In the genomic region with DNA sequence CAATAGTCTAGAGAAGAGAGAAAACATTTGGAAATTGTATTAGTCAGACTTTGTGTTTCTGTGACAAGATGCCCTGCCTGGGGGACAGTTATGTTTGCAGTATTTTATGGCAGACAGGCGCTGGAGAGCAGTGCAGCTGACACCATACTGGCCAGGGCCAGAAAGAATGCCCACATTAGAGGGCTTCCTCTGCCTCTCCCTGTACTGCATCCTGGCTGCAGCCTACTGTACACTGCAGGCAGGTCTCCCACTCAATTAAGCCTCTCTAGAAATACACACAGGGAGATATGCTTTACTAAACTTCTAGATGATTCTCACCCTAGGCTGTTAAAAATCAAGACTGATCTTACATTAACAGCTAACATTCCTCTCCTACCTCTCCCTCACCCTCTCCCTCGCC, we compare ENCODE assay signal across 19 mouse cellular contexts. TPM values are rescaled to one million over a fixed set of nuclear protein-coding genes. Genes with fewer than 3 reads are reported as not detected.
DNase-seq lines count a peak whose midpoint lies in the region; ATAC-seq and TF ChIP-seq lines count a peak whose summit lies in the region.
"Had no signal": no experiment of that assay in that cellular context is flagged by ENCODE, and none has a peak within 500 bp of the region (broad histone marks: within the 10 kb centered on the region; RNA-seq: fewer than 3 reads in every experiment).

No protein-coding gene starts in this region.

- no peak for DNase-seq in forebrain, embryonic 14.5 days (ENCODE audit: low spot score)
- no peak for DNase-seq in hindbrain, embryonic 10.5 days (ENCODE audit: low spot score)
- DNase-seq in kidney, adult 2 months, result no peak
- DNase-seq: adrenal gland, adult 8-10 months; adrenal gland, postnatal 36 days; B cell, adult 2 months; cerebellum, adult 2 months; cerebellum, postnatal 14 days; gastrocnemius, postnatal 14 days had no signal

- no peaks in the 10 kb centered on the region for H3K36me3 ChIP-seq in forebrain, embryonic 13.5 days (ENCODE audit: poor library complexity, severe bottlenecking)
- no peaks in the 10 kb centered on the region for H3K36me3 ChIP-seq in forebrain, embryonic 14.5 days (ENCODE audit: control insufficient read depth, insufficient read depth, low read length)
- H3K36me3 ChIP-seq in hindbrain, embryonic 15.5 days, result no peaks in the 10 kb centered on the region
- no peaks in the 10 kb centered on the region for H3K36me3 ChIP-seq in hindbrain, embryonic 10.5 days
- H3K36me3 ChIP-seq in kidney, embryonic 16.5 days (ENCODE audit: insufficient read depth, low read length), result no peaks in the 10 kb centered on the region
- no peaks in the 10 kb centered on the region for H3K36me3 ChIP-seq in kidney, adult 2 months (ENCODE audit: control insufficient read depth, insufficient read depth, low read length)
- H3K36me3 ChIP-seq in neural tube, embryonic 13.5 days, result no peaks in the 10 kb centered on the region
- no peaks in the 10 kb centered on the region for H3K36me3 ChIP-seq in neural tube, embryonic 15.5 days
- H3K36me3 ChIP-seq: embryonic facial prominence, embryonic 12.5 days; G1E; heart, embryonic 12.5 days; hindbrain, embryonic 13.5 days had no signal

- WGBS in forebrain, embryonic 13.5 days, result 92% methylated on average over 2 of the region's 2 CpGs
- WGBS in forebrain, embryonic 14.5 days, result 94% methylated on average over 2 of the region's 2 CpGs
- WGBS in hindbrain, embryonic 15.5 days, result 77% methylated on average over 2 of the region's 2 CpGs
- 83% methylated on average over 2 of the region's 2 CpGs for WGBS in hindbrain, embryonic 10.5 days
- 56% methylated on average over 2 of the region's 2 CpGs for WGBS in kidney, embryonic 16.5 days
- 73% methylated on average over 2 of the region's 2 CpGs for WGBS in kidney, adult 2 months
- WGBS in neural tube, embryonic 13.5 days, result 59% methylated on average over 2 of the region's 2 CpGs
- 64% methylated on average over 2 of the region's 2 CpGs for WGBS in neural tube, embryonic 15.5 days

- no peaks in the 10 kb centered on the region for H3K9me3 ChIP-seq in forebrain, embryonic 13.5 days (replicated peaks)
- no peaks in the 10 kb centered on the region for H3K9me3 ChIP-seq in forebrain, embryonic 14.5 days (replicated peaks; ENCODE audit: control insufficient read depth, low read length)
- H3K9me3 ChIP-seq in hindbrain, embryonic 15.5 days, result no peaks in the 10 kb centered on the region
- no peaks in the 10 kb centered on the region for H3K9me3 ChIP-seq in hindbrain, embryonic 10.5 days
- H3K9me3 ChIP-seq in kidney, embryonic 16.5 days (ENCODE audit: low read length), result no peaks in the 10 kb centered on the region
- no peaks in the 10 kb centered on the region for H3K9me3 ChIP-seq in neural tube, embryonic 13.5 days
- no peaks in the 10 kb centered on the region for H3K9me3 ChIP-seq in neural tube, embryonic 15.5 days (replicated peaks)
- H3K9me3 ChIP-seq: embryonic facial prominence, embryonic 12.5 days; heart, embryonic 12.5 days; hindbrain, embryonic 13.5 days had no signal

- TF ChIP-seq CTCF in kidney, adult 2 months (conservative IDR thresholded peaks at IDR 0.05; ENCODE audit: insufficient read depth, insufficient read length, low read depth, low read length), result no peak

- H3K9ac ChIP-seq in forebrain, embryonic 13.5 days, result no peak overlapping the region
- H3K9ac ChIP-seq in forebrain, embryonic 14.5 days (ENCODE audit: low read length), result no peak overlapping the region
- no peak overlapping the region for H3K9ac ChIP-seq in hindbrain, embryonic 15.5 days
- no peak overlapping the region for H3K9ac ChIP-seq in kidney, embryonic 16.5 days (replicated peaks; ENCODE audit: low read length)
- no peak overlapping the region; the same call in 1 of the 2 replicates for H3K9ac ChIP-seq in neural tube, embryonic 13.5 days
- H3K9ac ChIP-seq in neural tube, embryonic 15.5 days (replicated peaks), result no peak overlapping the region
- H3K9ac ChIP-seq: embryonic facial prominence, embryonic 12.5 days; heart, embryonic 12.5 days; hindbrain, embryonic 13.5 days had no signal

- TF ChIP-seq POLR2A in kidney, adult 2 months (IDR thresholded peaks at IDR 0.05; ENCODE audit: low read depth, low read length), result no peak

- H3K27me3 ChIP-seq in forebrain, embryonic 13.5 days, result no peaks in the 10 kb centered on the region
- no peaks in the 10 kb centered on the region for H3K27me3 ChIP-seq in forebrain, embryonic 14.5 days (replicated peaks; ENCODE audit: control insufficient read depth, insufficient read depth, low read length)
- no peaks in the 10 kb centered on the region for H3K27me3 ChIP-seq in hindbrain, embryonic 15.5 days
- H3K27me3 ChIP-seq in hindbrain, embryonic 10.5 days (ENCODE audit: insufficient read depth, poor library complexity, severe bottlenecking), result no peaks in the 10 kb centered on the region
- H3K27me3 ChIP-seq in kidney, embryonic 16.5 days (ENCODE audit: insufficient read depth, low read length), result no peaks in the 10 kb centered on the region
- H3K27me3 ChIP-seq in kidney, adult 2 months (replicated peaks; ENCODE audit: control insufficient read depth, insufficient read depth, low read length), result no peaks in the 10 kb centered on the region
- no peaks in the 10 kb centered on the region for H3K27me3 ChIP-seq in neural tube, embryonic 13.5 days
- H3K27me3 ChIP-seq in neural tube, embryonic 15.5 days (replicated peaks), result no peaks in the 10 kb centered on the region
- H3K27me3 ChIP-seq: embryonic facial prominence, embryonic 12.5 days; heart, embryonic 12.5 days; hindbrain, embryonic 13.5 days had no signal

- peak; percentile 39; the same call in 1 of the 2 replicates for ATAC-seq in forebrain, embryonic 13.5 days
- ATAC-seq in forebrain, embryonic 14.5 days, result no peak
- peak; percentile 61; the same call in 1 of the 2 replicates for ATAC-seq in hindbrain, embryonic 15.5 days (ENCODE audit: low FRiP score, low read depth)
- ATAC-seq in kidney, embryonic 16.5 days (ENCODE audit: low FRiP score, low TSS enrichment), result peak; percentile 60; the same call in 1 of the 2 replicates
- ATAC-seq in neural tube, embryonic 13.5 days (ENCODE audit: low read depth), result peak; percentile 63; the same call in 1 of the 2 replicates
- no peak for ATAC-seq in neural tube, embryonic 15.5 days (ENCODE audit: low FRiP score)
- ATAC-seq: CD4-positive, CD25-positive, alpha-beta regulatory T cell, adult 4 months had no signal

- H3K4me1 ChIP-seq in forebrain, embryonic 13.5 days, result peaks cover 5% of the 10 kb centered on the region; the same call in 1 of the 2 replicates
- H3K4me1 ChIP-seq in forebrain, embryonic 14.5 days (ENCODE audit: control insufficient read depth, insufficient read depth, low read length), result no peaks in the 10 kb centered on the region
- H3K4me1 ChIP-seq in hindbrain, embryonic 15.5 days (replicated peaks), result peaks cover 15% of the 10 kb centered on the region
- H3K4me1 ChIP-seq in hindbrain, embryonic 10.5 days (replicated peaks), result peaks cover 13% of the 10 kb centered on the region
- H3K4me1 ChIP-seq in kidney, embryonic 16.5 days (ENCODE audit: insufficient read depth, low read length), result peaks cover 11% of the 10 kb centered on the region
- no peaks in the 10 kb centered on the region; the same call in 1 of the 2 replicates for H3K4me1 ChIP-seq in kidney, adult 2 months (ENCODE audit: control insufficient read depth, insufficient read depth, low read length)
- H3K4me1 ChIP-seq in neural tube, embryonic 13.5 days (replicated peaks), result peaks cover 20% of the 10 kb centered on the region
- peaks cover 14% of the 10 kb centered on the region for H3K4me1 ChIP-seq in neural tube, embryonic 15.5 days

- H3K4me2 ChIP-seq in forebrain, embryonic 13.5 days, result no peak overlapping the region
- H3K4me2 ChIP-seq in forebrain, embryonic 14.5 days (ENCODE audit: low read length), result no peak overlapping the region
- H3K4me2 ChIP-seq in hindbrain, embryonic 15.5 days, result no peak overlapping the region
- no peak overlapping the region for H3K4me2 ChIP-seq in kidney, embryonic 16.5 days (replicated peaks; ENCODE audit: low read depth, low read length)
- H3K4me2 ChIP-seq in neural tube, embryonic 13.5 days, result no peak overlapping the region
- H3K4me2 ChIP-seq in neural tube, embryonic 15.5 days, result no peak overlapping the region
- H3K4me2 ChIP-seq: embryonic facial prominence, embryonic 12.5 days; heart, embryonic 12.5 days; hindbrain, embryonic 13.5 days had no signal

- H3K4me3 ChIP-seq in forebrain, embryonic 13.5 days, result no peak overlapping the region
- H3K4me3 ChIP-seq in forebrain, embryonic 14.5 days (ENCODE audit: low read depth, low read length), result no peak overlapping the region
- H3K4me3 ChIP-seq in hindbrain, embryonic 15.5 days, result no peak overlapping the region
- no peak overlapping the region for H3K4me3 ChIP-seq in hindbrain, embryonic 10.5 days
- no peak overlapping the region for H3K4me3 ChIP-seq in kidney, embryonic 16.5 days (ENCODE audit: low read length)
- no peak overlapping the region for H3K4me3 ChIP-seq in kidney, adult 2 months (ENCODE audit: insufficient read depth, low read depth, low read length)
- H3K4me3 ChIP-seq in neural tube, embryonic 13.5 days, result no peak overlapping the region
- H3K4me3 ChIP-seq in neural tube, embryonic 15.5 days (replicated peaks), result no peak overlapping the region
- H3K4me3 ChIP-seq: embryonic facial prominence, embryonic 12.5 days; heart, embryonic 12.5 days; hindbrain, embryonic 13.5 days had no signal

- no peak overlapping the region for H3K27ac ChIP-seq in forebrain, embryonic 13.5 days
- no peak overlapping the region for H3K27ac ChIP-seq in forebrain, embryonic 14.5 days (ENCODE audit: low read depth, low read length)
- H3K27ac ChIP-seq in hindbrain, embryonic 15.5 days (replicated peaks), result no peak overlapping the region
- H3K27ac ChIP-seq in hindbrain, embryonic 10.5 days, result no peak overlapping the region
- no peak overlapping the region for H3K27ac ChIP-seq in kidney, embryonic 16.5 days (ENCODE audit: low read length)
- no peak overlapping the region for H3K27ac ChIP-seq in kidney, adult 2 months (ENCODE audit: insufficient read depth, low read depth, low read length)
- H3K27ac ChIP-seq in neural tube, embryonic 13.5 days (replicated peaks), result no peak overlapping the region
- no peak overlapping the region for H3K27ac ChIP-seq in neural tube, embryonic 15.5 days (replicated peaks)
- H3K27ac ChIP-seq: embryonic facial prominence, embryonic 12.5 days; hindbrain, embryonic 13.5 days had no signal

RNA-seq across cellular contexts. Expression of gene Parp8, which starts 36.6 kb away (rescaled TPM):
- 10.8 and 14.4 TPM in 2 replicates for polyA plus RNA-seq in forebrain, embryonic 13.5 days (2015; fragmentation: Nextera tagmentation; extraction: Ambion mirVana)
- polyA plus RNA-seq in forebrain, embryonic 14.5 days (2014; fragmentation: Nextera tagmentation; extraction: Ambion mirVana), result 16.0 and 21.0 TPM in 2 replicates
- polyA plus RNA-seq in hindbrain, embryonic 15.5 days (2015; fragmentation: Nextera tagmentation; extraction: Ambion mirVana), result 29.1 and 32.5 TPM in 2 replicates
- 10.7 and 13.7 TPM in 2 replicates for polyA plus RNA-seq in hindbrain, embryonic 10.5 days (2016; fragmentation: Nextera tagmentation; extraction: Ambion mirVana)
- polyA plus RNA-seq in kidney, embryonic 16.5 days (2015; fragmentation: Nextera tagmentation; extraction: Ambion mirVana), result 15.7 and 18.1 TPM in 2 replicates
- polyA plus RNA-seq in kidney, adult 2 months (2012; rRNA removed), result 10.1 and 11.9 TPM in 2 replicates
- polyA plus RNA-seq in neural tube, embryonic 13.5 days (2015; fragmentation: Nextera tagmentation; extraction: Ambion mirVana), result 24.3 and 27.6 TPM in 2 replicates
- polyA plus RNA-seq in neural tube, embryonic 15.5 days (2015; fragmentation: Nextera tagmentation; extraction: Ambion mirVana), result 30.3 and 39.9 TPM in 2 replicates
- polyA plus RNA-seq: G1E had no signal

Comparison
In these comparisons a context has a peak if more than half of its experiments do, and no peak if none do; other contexts are left out.
1. ATAC-seq: peak in forebrain, embryonic 13.5 days (single experiment), hindbrain, embryonic 15.5 days (single experiment), kidney, embryonic 16.5 days (single experiment) and neural tube, embryonic 13.5 days (single experiment); none in forebrain, embryonic 14.5 days (single experiment) and neural tube, embryonic 15.5 days (single experiment).